Comparison of ENCODE assay signal across 8 mouse cellular contexts in genomic region chr9:70207151-70207831, GRCm38 (mm10). TPM values are rescaled to one million over a fixed set of nuclear protein-coding genes. Genes with fewer than 3 reads are reported as not detected.
A peak's percentile ranks its signal among the peaks of the same experiment; 100 is the strongest.
DNase-seq lines count a peak whose midpoint lies in the region; ATAC-seq lines count a peak whose summit lies in the region.

Myo1e (plus strand) TSS chr9:70207350.

- H3K9me3 ChIP-seq in megakaryocyte, embryonic 14.5 days: no peaks in the 10 kb centered on the region

- ATAC-seq in inflammation-experienced regulatory T-cells, adult 6 months: peak; percentile 87

- DNase-seq in adrenal gland, adult (ENCODE audit: inconsistent age in 2 of 2, low spot score in 1 of 2): peak; percentile 93 to 98
- DNase-seq in embryo, embryonic 10 days (ENCODE audit: low spot score): peak; percentile 96
- DNase-seq in gastrocnemius, postnatal 25 days: peak; percentile 92
- peak; percentile 85 to 95 for DNase-seq in left cerebral cortex, adult 9 months (ENCODE audit: low spot score in 2 of 2)
- DNase-seq in right cerebral cortex, adult 2 months (ENCODE audit: low spot score in 2 of 2): peak; percentile 90 to 92
- peak; percentile 46 for DNase-seq in urinary bladder, postnatal 10 days (ENCODE audit: low spot score)

- peaks cover 68% of the 10 kb centered on the region for H3K4me1 ChIP-seq in megakaryocyte, embryonic 14.5 days

- peak within 1 kb of the TSS; percentile 97 for H3K4me3 ChIP-seq in megakaryocyte, embryonic 14.5 days (replicated peaks)

- peaks cover 7% of the 10 kb centered on the region for H3K27me3 ChIP-seq in megakaryocyte, embryonic 14.5 days (replicated peaks)

- no peaks in the 10 kb centered on the region for H3K36me3 ChIP-seq in megakaryocyte, embryonic 14.5 days (replicated peaks; ENCODE audit: low read length)

RNA-seq across cellular contexts. Expression of gene Myo1e, which starts in this region (rescaled TPM):
- total RNA-seq in gastrocnemius, postnatal 25 days (2021): 1 to 10 TPM; 8.6 to 8.9 TPM
- polyA plus RNA-seq in inflammation-experienced regulatory T-cells, adult 6 months (2017; shearing (Covaris generic)): 10 to 100 TPM; 25.0 to 41.4 (median 29.7) TPM
- polyA plus RNA-seq in megakaryocyte, embryonic 14.5 days (2012; ENCODE audit: insufficient read depth, low replicate concordance): 7.1 and 16.7 TPM in 2 replicates

Comparison
In these comparisons a context has a peak if more than half of its experiments do, and no peak if none do; other contexts are left out.
1. Peak in every context shown above with its lines: DNase-seq, ATAC-seq and H3K4me3 ChIP-seq.
2. DNase-seq: peak in every context shown above with its lines; median percentile 96 in embryo, embryonic 10 days; 96 in adrenal gland, adult; 92 in gastrocnemius, postnatal 25 days; 91 in right cerebral cortex, adult 2 months; 90 in left cerebral cortex, adult 9 months; 46 in urinary bladder, postnatal 10 days.